Mouse (Mus musculus): Measurements from ENCODE around the gene Ppib. TPM values are rescaled to one million over a fixed set of nuclear protein-coding genes. Genes with fewer than 3 reads are reported as not detected.
A peak's percentile ranks its signal among the peaks of the same experiment; 100 is the strongest.

Gene Ppib
- total and polyA plus RNA-seq, 2 experiments from 2014 or later, result 223 to 395 TPM

- H3K4me2 ChIP-seq (ENCODE audit: low read depth, low read length), result peak within 1 kb of the TSS; percentile 95
- H3K4me1 ChIP-seq (ENCODE audit: insufficient read depth, low read length), result no peaks in the 10 kb centered on the region
- H3K27me3 ChIP-seq (ENCODE audit: insufficient read depth, low read length), result no peaks in the 10 kb centered on the region
- peak; percentile 86 for ATAC-seq
- DNase-seq (ENCODE audit: low spot score), result peak; percentile 83
- peak within 1 kb of the TSS; percentile 61 for H3K9ac ChIP-seq (replicated peaks; ENCODE audit: low read length)
- no peaks in the 10 kb centered on the region for H3K9me3 ChIP-seq (ENCODE audit: low read length)
- H3K36me3 ChIP-seq (ENCODE audit: insufficient read depth, low read length), result peaks cover 20% of the 10 kb centered on the region
- no peak within 1 kb of the TSS for H3K27ac ChIP-seq
- peak within 1 kb of the TSS; percentile 54 for H3K4me3 ChIP-seq (ENCODE audit: low read length)
- no peak for TF ChIP-seq CTCF (IDR thresholded peaks at IDR 0.05; ENCODE audit: low read depth)
- WGBS, result 1% methylated on average over 22 of the region's 22 CpGs
Measured at GRCm38 (mm10) chr9:66069583-66069982, 9.6 kb downstream of the Ppib start, which contains the start of gene Snx22. Snx22 (minus strand) TSS chr9:66069719.

GRCm38 (mm10) chr9:66070151-66070550 is 10.1 kb downstream of the Ppib start:
- Histone ChIP-seq H3K9me3 (ENCODE audit: low read length) (no peaks in the 10 kb centered on the region), H3K4me1 (ENCODE audit: insufficient read depth, low read length) (no peaks in the 10 kb centered on the region), H3K4me3 (ENCODE audit: low read length) (no peak overlapping the region; the same call in 1 of the 2 replicates), H3K27me3 (ENCODE audit: insufficient read depth, low read length) (no peaks in the 10 kb centered on the region), H3K36me3 (ENCODE audit: insufficient read depth, low read length) (peaks cover 17% of the 10 kb centered on the region), H3K27ac (no peak overlapping the region), H3K4me2 (ENCODE audit: low read depth, low read length) (no peak overlapping the region), H3K9ac (replicated peaks; ENCODE audit: low read length) (no peak overlapping the region)
- TF ChIP-seq CTCF (IDR thresholded peaks at IDR 0.05; ENCODE audit: low read depth), result no peak
- 90% methylated on average over 5 of the region's 5 CpGs for WGBS
- ATAC-seq, result no peak
- DNase-seq (ENCODE audit: low spot score), result no peak

- ATAC-seq (no peak), DNase-seq (ENCODE audit: low spot score) (no peak)
- H3K27ac ChIP-seq, result no peak overlapping the region
- no peaks in the 10 kb centered on the region for H3K4me1 ChIP-seq (ENCODE audit: insufficient read depth, low read length)
- no peaks in the 10 kb centered on the region for H3K27me3 ChIP-seq (ENCODE audit: insufficient read depth, low read length)
- WGBS, result 84% methylated on average over 7 of the region's 7 CpGs
- H3K9ac ChIP-seq (replicated peaks; ENCODE audit: low read length), result no peak overlapping the region
- H3K9me3 ChIP-seq (ENCODE audit: low read length), result no peaks in the 10 kb centered on the region
- no peak for TF ChIP-seq CTCF (IDR thresholded peaks at IDR 0.05; ENCODE audit: low read depth)
- no peaks in the 10 kb centered on the region for H3K36me3 ChIP-seq (ENCODE audit: insufficient read depth, low read length)
- no peak overlapping the region for H3K4me3 ChIP-seq (ENCODE audit: low read length)
- H3K4me2 ChIP-seq (ENCODE audit: low read depth, low read length), result no peak overlapping the region
Measured at GRCm38 (mm10) chr9:66072754-66073153, 12.7 kb downstream of the Ppib start.

GRCm38 (mm10) chr9:66078072-66078471 is 18.1 kb downstream of the Ppib start:
- no peak for ATAC-seq

GRCm38 (mm10) chr9:66078493-66078892 is 18.5 kb downstream of the Ppib start:
- WGBS, result 13% methylated on average over 14 of the region's 14 CpGs
- 0 out of 2 replicates have a peak overlapping the region, but pooled peaks have one; percentile 21 for H3K4me2 ChIP-seq (ENCODE audit: low read depth, low read length)
- no peaks in the 10 kb centered on the region for H3K9me3 ChIP-seq (ENCODE audit: low read length)
- no peak overlapping the region for H3K4me3 ChIP-seq (ENCODE audit: low read length)
- H3K36me3 ChIP-seq (ENCODE audit: insufficient read depth, low read length), result no peaks in the 10 kb centered on the region
- H3K27me3 ChIP-seq (ENCODE audit: insufficient read depth, low read length), result no peaks in the 10 kb centered on the region
- no peaks in the 10 kb centered on the region for H3K4me1 ChIP-seq (ENCODE audit: insufficient read depth, low read length)
- peak overlapping the region; percentile 64 for H3K27ac ChIP-seq
- TF ChIP-seq CTCF (IDR thresholded peaks at IDR 0.05; ENCODE audit: low read depth), result peak; percentile 22; the same call in 1 of the 2 replicates
- H3K9ac ChIP-seq (replicated peaks; ENCODE audit: low read length), result 0 out of 2 replicates have a peak overlapping the region, but pooled peaks have one; percentile 3
- peak; percentile 67 for ATAC-seq
- peak; percentile 51 for DNase-seq (ENCODE audit: low spot score)

More at GRCm38 (mm10) chr9:66078072-66078471, 18.1 kb downstream of the Ppib start:
- H3K27ac ChIP-seq, result peak overlapping the region; percentile 64
- H3K4me3 ChIP-seq (ENCODE audit: low read length), result no peak overlapping the region
- H3K4me2 ChIP-seq (ENCODE audit: low read depth, low read length), result 0 out of 2 replicates have a peak overlapping the region, but pooled peaks have one; percentile 21
- DNase-seq (ENCODE audit: low spot score), result no peak
- WGBS, result 71% methylated on average over 3 of the region's 3 CpGs
- H3K36me3 ChIP-seq (ENCODE audit: insufficient read depth, low read length), result no peaks in the 10 kb centered on the region
- no peaks in the 10 kb centered on the region for H3K27me3 ChIP-seq (ENCODE audit: insufficient read depth, low read length)
- H3K4me1 ChIP-seq (ENCODE audit: insufficient read depth, low read length), result no peaks in the 10 kb centered on the region
- no peak for TF ChIP-seq CTCF (IDR thresholded peaks at IDR 0.05; ENCODE audit: low read depth)
- H3K9me3 ChIP-seq (ENCODE audit: low read length), result no peaks in the 10 kb centered on the region
- 0 out of 2 replicates have a peak overlapping the region, but pooled peaks have one; percentile 3 for H3K9ac ChIP-seq (replicated peaks; ENCODE audit: low read length)

- 78% methylated on average over 3 of the region's 3 CpGs for WGBS
- Histone ChIP-seq H3K4me2 (ENCODE audit: low read depth, low read length) (no peak overlapping the region), H3K36me3 (ENCODE audit: insufficient read depth, low read length) (no peaks in the 10 kb centered on the region), H3K4me3 (ENCODE audit: low read length) (no peak overlapping the region), H3K9ac (replicated peaks; ENCODE audit: low read length) (no peak overlapping the region), H3K9me3 (ENCODE audit: low read length) (no peaks in the 10 kb centered on the region), H3K27ac (no peak overlapping the region), H3K4me1 (ENCODE audit: insufficient read depth, low read length) (no peaks in the 10 kb centered on the region), H3K27me3 (ENCODE audit: insufficient read depth, low read length) (no peaks in the 10 kb centered on the region)
- TF ChIP-seq CTCF (IDR thresholded peaks at IDR 0.05; ENCODE audit: low read depth), result no peak
- ATAC-seq, result no peak
- DNase-seq (ENCODE audit: low spot score), result no peak
Measured at GRCm38 (mm10) chr9:66080804-66081459, 20.9 kb downstream of the Ppib start.

- WGBS, result 84% methylated on average over 4 of the region's 4 CpGs
- Histone ChIP-seq H3K4me2 (ENCODE audit: low read depth, low read length) (no peak overlapping the region), H3K27me3 (ENCODE audit: insufficient read depth, low read length) (no peaks in the 10 kb centered on the region), H3K36me3 (ENCODE audit: insufficient read depth, low read length) (0 out of 2 replicates have a peak, but pooled peaks cover 2% of the 10 kb centered on the region), H3K9ac (replicated peaks; ENCODE audit: low read length) (no peak overlapping the region), H3K9me3 (ENCODE audit: low read length) (no peaks in the 10 kb centered on the region), H3K4me3 (ENCODE audit: low read length) (no peak overlapping the region), H3K27ac (no peak overlapping the region), H3K4me1 (ENCODE audit: insufficient read depth, low read length) (no peaks in the 10 kb centered on the region)
- TF ChIP-seq CTCF (IDR thresholded peaks at IDR 0.05; ENCODE audit: low read depth), result no peak
- DNase-seq (ENCODE audit: low spot score) (no peak), ATAC-seq (no peak)
Measured at GRCm38 (mm10) chr9:66081999-66082398, 22.0 kb downstream of the Ppib start.

Measured in hindbrain, postnatal 0 days (tissue).